Mouse (Mus musculus) hindbrain, embryonic 11.5 days (tissue): ENCODE results near the gene Maea. TPM values are rescaled to one million over a fixed set of nuclear protein-coding genes. Genes with fewer than 3 reads are reported as not detected.

Experiments
- ATAC-seq: fragments of 200-750 bp; cut with Nextera tagmentation; 2 replicates; pipeline ENCODE4 v1.8.0; 2017; ENCODE audit warnings: mild to moderate bottlenecking, moderate TSS enrichment, moderate library complexity; ENCODE audit not compliant: low FRiP score
- DNase-seq: peaks from one replicate; pipeline ENCODE4 v3.0.0-alpha.2; 2015; ENCODE audit warnings: low spot score
- H3K27ac ChIP-seq: fragments of 300-500 bp; sonication (generic); 2 replicates; pipeline ENCODE4 v1.5.1; 2014; ENCODE audit warnings: mild to moderate bottlenecking, low read depth, low read length
- H3K27me3 ChIP-seq: fragments of 300-500 bp; sonication (generic); 2 replicates; pipeline ENCODE4 v1.6.1; 2014; ENCODE audit warnings: mild to moderate bottlenecking, low read length, moderate library complexity, mixed read lengths; ENCODE audit not compliant: control insufficient read depth, insufficient read depth
- H3K36me3 ChIP-seq: fragments of 300-500 bp; sonication (generic); 2 replicates; pipeline ENCODE4 v1.6.1; 2014; ENCODE audit warnings: mild to moderate bottlenecking, low read length, moderate library complexity, mixed read lengths; ENCODE audit not compliant: control insufficient read depth, insufficient read depth
- H3K4me1 ChIP-seq: fragments of 300-500 bp; sonication (generic); replicated peaks from 2 replicates; pipeline ENCODE4 v1.6.1; 2014; ENCODE audit warnings: low read length, mixed read lengths; ENCODE audit not compliant: control insufficient read depth, insufficient read depth
- H3K4me2 ChIP-seq: fragments of 300-500 bp; sonication (generic); replicated peaks from 2 replicates; pipeline ENCODE4 v1.6.1; 2014; ENCODE audit warnings: mild to moderate bottlenecking, low read depth, low read length
- H3K4me3 ChIP-seq: fragments of 300-500 bp; sonication (generic); 2 replicates; pipeline ENCODE4 v1.5.1; 2014; ENCODE audit warnings: low read depth, low read length
- H3K9ac ChIP-seq: fragments of 300-500 bp; sonication (generic); 2 replicates; pipeline ENCODE4 v1.6.1; 2014; ENCODE audit warnings: low read depth, low read length
- H3K9me3 ChIP-seq: fragments of 300-500 bp; sonication (generic); 2 replicates; pipeline ENCODE4 v1.6.1; 2016; ENCODE audit warnings: low read length; ENCODE audit not compliant: control insufficient read depth
- WGBS: fragments of 180-500 bp; shearing (Covaris S2); extraction: QIAGEN DNeasy Blood & Tissue Kit; methylation state at CpG from one replicate; pipeline ENCODE4 v1.1.7; 2014; 5-methylcytosine and 5-hydroxymethylcytosine counted together
- polyA plus RNA-seq: library from polyadenylated mRNA; unstranded; fragments of >200 nt; fragmentation: Nextera tagmentation; extraction: Ambion mirVana; gene quantifications from 2 replicates; pipeline ENCODE4 v1.2.1, GENCODE M21; 2014

Maea gene
- polyA plus RNA-seq, result 133 and 141 TPM in 2 replicates

GRCm38 (mm10) chr5:33335273-33335976, at the start of gene Maea:
Maea (plus strand) TSS chr5:33335509.
- Histone ChIP-seq H3K9ac (peak within 1 kb of the TSS; percentile 97), H3K27me3 (no peaks in the 10 kb centered on the region), H3K4me3 (peak within 1 kb of the TSS; percentile 100), H3K4me2 (peak within 1 kb of the TSS; percentile 91), H3K27ac (peak within 1 kb of the TSS; percentile 78), H3K36me3 (no peaks in the 10 kb centered on the region), H3K9me3 (no peaks in the 10 kb centered on the region), H3K4me1 (peaks cover 6% of the 10 kb centered on the region)
- WGBS, result under 1% methylated on average over 61 of the region's 71 CpGs
- DNase-seq, result peak; percentile 94
- peak; percentile 100 for ATAC-seq

- WGBS, result 45% methylated on average over 16 of the region's 16 CpGs
- peak; percentile 12 for DNase-seq
- Histone ChIP-seq H3K27ac (no peak overlapping the region), H3K4me2 (no peak overlapping the region), H3K4me3 (no peak overlapping the region), H3K27me3 (no peaks in the 10 kb centered on the region), H3K9me3 (no peaks in the 10 kb centered on the region), H3K9ac (no peak overlapping the region), H3K36me3 (no peaks in the 10 kb centered on the region), H3K4me1 (0 out of 2 replicates have a peak, but pooled peaks cover 2% of the 10 kb centered on the region)
- no peak for ATAC-seq
Measured at GRCm38 (mm10) chr5:33293796-33294430, 41.4 kb upstream of the Maea start.

- H3K4me1 ChIP-seq, result 0 out of 2 replicates have a peak, but pooled peaks cover 2% of the 10 kb centered on the region
- H3K36me3 ChIP-seq, result no peaks in the 10 kb centered on the region
- no peak overlapping the region for H3K4me3 ChIP-seq
- H3K27ac ChIP-seq, result no peak overlapping the region
- no peaks in the 10 kb centered on the region for H3K9me3 ChIP-seq
- ATAC-seq (no peak), DNase-seq (no peak)
- WGBS, result 75% methylated on average over 6 of the region's 6 CpGs
- no peak overlapping the region for H3K9ac ChIP-seq
- no peaks in the 10 kb centered on the region for H3K27me3 ChIP-seq
- no peak overlapping the region for H3K4me2 ChIP-seq
Measured at GRCm38 (mm10) chr5:33297164-33297563, 38.1 kb upstream of the Maea start.

GRCm38 (mm10) chr5:33301801-33302200, 33.5 kb upstream of the Maea start:
- H3K36me3 ChIP-seq, result no peaks in the 10 kb centered on the region
- H3K27ac ChIP-seq, result no peak overlapping the region
- no peak overlapping the region for H3K9ac ChIP-seq
- DNase-seq, result no peak
- 90% methylated on average over 2 of the region's 2 CpGs for WGBS
- no peaks in the 10 kb centered on the region for H3K4me1 ChIP-seq
- no peak for ATAC-seq
- no peaks in the 10 kb centered on the region for H3K9me3 ChIP-seq
- H3K27me3 ChIP-seq, result no peaks in the 10 kb centered on the region
- H3K4me2 ChIP-seq, result no peak overlapping the region
- H3K4me3 ChIP-seq, result no peak overlapping the region

- H3K27ac ChIP-seq, result no peak overlapping the region
- DNase-seq, result no peak
- H3K9me3 ChIP-seq, result no peaks in the 10 kb centered on the region
- no peak overlapping the region for H3K4me2 ChIP-seq
- no peaks in the 10 kb centered on the region for H3K27me3 ChIP-seq
- no peak overlapping the region for H3K9ac ChIP-seq
- H3K36me3 ChIP-seq, result no peaks in the 10 kb centered on the region
- no peak for ATAC-seq
- H3K4me3 ChIP-seq, result no peak overlapping the region
- H3K4me1 ChIP-seq, result no peaks in the 10 kb centered on the region
- 68% methylated on average over 3 of the region's 3 CpGs for WGBS
Measured at GRCm38 (mm10) chr5:33310704-33311462, 24.4 kb upstream of the Maea start.

- no peak overlapping the region for H3K9ac ChIP-seq
- no peaks in the 10 kb centered on the region for H3K36me3 ChIP-seq
- WGBS, result 74% methylated on average over 7 of the region's 7 CpGs
- H3K27ac ChIP-seq, result no peak overlapping the region
- DNase-seq (no peak), ATAC-seq (no peak)
- no peaks in the 10 kb centered on the region for H3K9me3 ChIP-seq
- no peaks in the 10 kb centered on the region for H3K27me3 ChIP-seq
- H3K4me2 ChIP-seq, result no peak overlapping the region
- no peaks in the 10 kb centered on the region for H3K4me1 ChIP-seq
- H3K4me3 ChIP-seq, result no peak overlapping the region
Measured at GRCm38 (mm10) chr5:33312192-33312591, 23.1 kb upstream of the Maea start.

GRCm38 (mm10) chr5:33324491-33324890, 10.8 kb upstream of the Maea start:
- WGBS, result 57% methylated on average over 2 of the region's 2 CpGs
- H3K4me2 ChIP-seq, result no peak overlapping the region
- H3K27me3 ChIP-seq, result no peaks in the 10 kb centered on the region
- H3K9ac ChIP-seq, result no peak overlapping the region
- no peaks in the 10 kb centered on the region for H3K36me3 ChIP-seq
- ATAC-seq (no peak), DNase-seq (no peak)
- no peak overlapping the region for H3K27ac ChIP-seq
- no peak overlapping the region for H3K4me3 ChIP-seq
- H3K4me1 ChIP-seq, result no peaks in the 10 kb centered on the region
- no peaks in the 10 kb centered on the region for H3K9me3 ChIP-seq

GRCm38 (mm10) chr5:33334381-33335272, 682 bp upstream of the Maea start:
- Histone ChIP-seq H3K9ac (peak overlapping the region; percentile 69), H3K4me1 (peaks cover 6% of the 10 kb centered on the region), H3K27ac (peak overlapping the region; percentile 78), H3K27me3 (no peaks in the 10 kb centered on the region), H3K36me3 (no peaks in the 10 kb centered on the region), H3K9me3 (no peaks in the 10 kb centered on the region), H3K4me3 (peak overlapping the region; percentile 100), H3K4me2 (peak overlapping the region; percentile 52)
- ATAC-seq (no peak), DNase-seq (no peak)
- WGBS, result 28% methylated on average over 18 of the region's 18 CpGs
